Mouse (Mus musculus): Measurements from ENCODE around the gene Fam167b. TPM values are rescaled to one million over a fixed set of nuclear protein-coding genes. Genes with fewer than 3 reads are reported as not detected.
"Not testable (repeated sequence)": the region's sequence is repeated elsewhere in the genome, so short reads cannot be mapped to it uniquely, and the experiment has no call there.

Gene Fam167b
- polyA plus RNA-seq, 2 experiments, result 5.4 to 7.6 TPM

GRCm38 (mm10) chr4:129540012-129540411 is 38.3 kb downstream of the Fam167b start:
- H3K9me3 ChIP-seq (ENCODE audit: control insufficient read depth, low read length), result no peaks in the 10 kb centered on the region
- TF ChIP-seq CTCF (IDR thresholded peaks at IDR 0.05; ENCODE audit: low read depth) (peak; percentile 86), EP300 (IDR thresholded peaks at IDR 0.05; ENCODE audit: low read depth) (no peak)
- H3K4me2 ChIP-seq (ENCODE audit: low read depth), result no peak overlapping the region; the same call in 1 of the 2 replicates
- WGBS (ENCODE audit: insufficient replicate concordance), result 87% methylated on average over 6 of the region's 6 CpGs
- peaks cover 6% of the 10 kb centered on the region; the same call in 1 of the 2 replicates for H3K36me3 ChIP-seq (replicated peaks; ENCODE audit: control insufficient read depth, insufficient read depth, low read depth)
- no peak overlapping the region for H3K27ac ChIP-seq
- DNase-seq (ENCODE audit: low read depth in 3 of 3, low spot score in 3 of 3) (no peak), ATAC-seq (ENCODE audit: insufficient read depth) (no peak)
- H3K4me1 ChIP-seq (replicated peaks; ENCODE audit: control insufficient read depth in 2 of 2, insufficient read depth in 2 of 2, low read length in 1 of 2), result peaks cover 13 to 14% of the 10 kb centered on the region in 2 experiments
- no peak overlapping the region for H3K9ac ChIP-seq (replicated peaks)
- no peak overlapping the region for H3K4me3 ChIP-seq (ENCODE audit: insufficient read depth in 1 of 2, low read depth in 2 of 2, low read length in 2 of 2)
- no peaks in the 10 kb centered on the region for H3K27me3 ChIP-seq (ENCODE audit: control insufficient read depth, insufficient read depth, low read length)

- H3K9ac ChIP-seq (replicated peaks); H3K27ac ChIP-seq; ATAC-seq (ENCODE audit: insufficient read depth); DNase-seq (ENCODE audit: low read depth in 3 of 3, low spot score in 3 of 3); H3K27me3 ChIP-seq (ENCODE audit: control insufficient read depth, insufficient read depth, low read length); H3K4me3 ChIP-seq (ENCODE audit: insufficient read depth in 1 of 2, low read depth in 2 of 2, low read length in 2 of 2); H3K4me1 ChIP-seq (replicated peaks; ENCODE audit: control insufficient read depth in 2 of 2, insufficient read depth in 2 of 2, low read length in 1 of 2); H3K9me3 ChIP-seq (ENCODE audit: control insufficient read depth, low read length); H3K4me2 ChIP-seq (ENCODE audit: low read depth): not testable (repeated sequence)
- peaks cover 58% of the 10 kb centered on the region for H3K36me3 ChIP-seq (replicated peaks; ENCODE audit: control insufficient read depth, insufficient read depth, low read depth)
- 84% methylated on average over 5 of the region's 6 CpGs for WGBS (ENCODE audit: insufficient replicate concordance)
Observed at GRCm38 (mm10) chr4:129528901-129529300, 49.4 kb downstream of the Fam167b start.

Small RNAs within 50 kb of the gene (microRNA-seq; reads per million reads assigned to microRNA genes)
- not detected for gene Mir8119

Other genes starting within 250 kb of the Fam167b start
- gene Rbbp4, start 243.2 kb downstream of the Fam167b start, polyA plus RNA-seq (2012; rRNA removed), result 45.8 and 60.8 TPM in 2 replicates
- 241 and 248 TPM in 2 replicates for gene Rbbp4, start 243.2 kb downstream of the Fam167b start, polyA plus RNA-seq (2014; fragmentation: Nextera tagmentation; extraction: Ambion mirVana)
- 22.3 and 24.5 TPM in 2 replicates for gene Zbtb8os, start 242.9 kb downstream of the Fam167b start, polyA plus RNA-seq (2012; rRNA removed)
- 33.2 and 33.8 TPM in 2 replicates for gene Zbtb8os, start 242.9 kb downstream of the Fam167b start, polyA plus RNA-seq (2014; fragmentation: Nextera tagmentation; extraction: Ambion mirVana)
- 1.8 and 2.1 TPM in 2 replicates for gene Zbtb8a, start 200.4 kb downstream of the Fam167b start, polyA plus RNA-seq (2012; rRNA removed)
- 0.41 and 1.1 TPM in 2 replicates for gene Zbtb8a, start 200.4 kb downstream of the Fam167b start, polyA plus RNA-seq (2014; fragmentation: Nextera tagmentation; extraction: Ambion mirVana)
- 0.31 and 0.39 TPM in 2 replicates for gene Zbtb8b, start 137.7 kb downstream of the Fam167b start, polyA plus RNA-seq (2012; rRNA removed)
- gene Zbtb8b, start 137.7 kb downstream of the Fam167b start, polyA plus RNA-seq (2014; fragmentation: Nextera tagmentation; extraction: Ambion mirVana), result 0.80 and 0.91 TPM in 2 replicates
- gene Bsdc1, start 117.0 kb downstream of the Fam167b start, polyA plus RNA-seq (2012; rRNA removed), result 30.5 and 34.7 TPM in 2 replicates
- gene Bsdc1, start 117.0 kb downstream of the Fam167b start, polyA plus RNA-seq (2014; fragmentation: Nextera tagmentation; extraction: Ambion mirVana), result 52.1 and 52.4 TPM in 2 replicates
- gene Tssk3, start 87.5 kb downstream of the Fam167b start, polyA plus RNA-seq (2012; rRNA removed), result not detected in 2 replicates
- gene Tssk3, start 87.5 kb downstream of the Fam167b start, polyA plus RNA-seq (2014; fragmentation: Nextera tagmentation; extraction: Ambion mirVana), result not detected in 2 replicates
- 0.40 and 0.54 TPM in 2 replicates for gene Fam229a, start 87.4 kb downstream of the Fam167b start, polyA plus RNA-seq (2012; rRNA removed)
- gene Fam229a, start 87.4 kb downstream of the Fam167b start, polyA plus RNA-seq (2014; fragmentation: Nextera tagmentation; extraction: Ambion mirVana), result 0.37 and 0.44 TPM in 2 replicates
- 30.6 and 34.8 TPM in 2 replicates for gene Marcksl1, start 65.0 kb downstream of the Fam167b start, polyA plus RNA-seq (2012; rRNA removed)
- 38.2 and 42.0 TPM in 2 replicates for gene Marcksl1, start 65.0 kb downstream of the Fam167b start, polyA plus RNA-seq (2014; fragmentation: Nextera tagmentation; extraction: Ambion mirVana)
- 59.4 and 76.5 TPM in 2 replicates for gene Hdac1, start 35.8 kb downstream of the Fam167b start, polyA plus RNA-seq (2012; rRNA removed)
- 107 and 114 TPM in 2 replicates for gene Hdac1, start 35.8 kb downstream of the Fam167b start, polyA plus RNA-seq (2014; fragmentation: Nextera tagmentation; extraction: Ambion mirVana)
- gene Lck, start 4.9 kb downstream of the Fam167b start, polyA plus RNA-seq (2012; rRNA removed), result 2.7 and 3.1 TPM in 2 replicates
- gene Lck, start 4.9 kb downstream of the Fam167b start, polyA plus RNA-seq (2014; fragmentation: Nextera tagmentation; extraction: Ambion mirVana), result 3.9 TPM in 2 replicates
- 223 and 242 TPM in 2 replicates for gene Eif3i, start 22.1 kb upstream of the Fam167b start, polyA plus RNA-seq (2012; rRNA removed)
- 201 and 225 TPM in 2 replicates for gene Eif3i, start 22.1 kb upstream of the Fam167b start, polyA plus RNA-seq (2014; fragmentation: Nextera tagmentation; extraction: Ambion mirVana)
- 78.5 and 84.2 TPM in 2 replicates for gene Tmem234, start 22.1 kb upstream of the Fam167b start, polyA plus RNA-seq (2012; rRNA removed)
- gene Tmem234, start 22.1 kb upstream of the Fam167b start, polyA plus RNA-seq (2014; fragmentation: Nextera tagmentation; extraction: Ambion mirVana), result 108 and 129 TPM in 2 replicates
- 0.28 and 0.47 TPM in 2 replicates for gene Dcdc2b, start 35.7 kb upstream of the Fam167b start, polyA plus RNA-seq (2012; rRNA removed)
- gene Dcdc2b, start 35.7 kb upstream of the Fam167b start, polyA plus RNA-seq (2014; fragmentation: Nextera tagmentation; extraction: Ambion mirVana), result 0.19 and 0.61 TPM in 2 replicates
- gene Iqcc, start 40.5 kb upstream of the Fam167b start, polyA plus RNA-seq (2012; rRNA removed), result 6.2 and 8.8 TPM in 2 replicates
- gene Iqcc, start 40.5 kb upstream of the Fam167b start, polyA plus RNA-seq (2014; fragmentation: Nextera tagmentation; extraction: Ambion mirVana), result 7.0 and 9.2 TPM in 2 replicates
- 5.7 and 12.0 TPM in 2 replicates for gene Ccdc28b, start 45.4 kb upstream of the Fam167b start, polyA plus RNA-seq (2012; rRNA removed)
- gene Ccdc28b, start 45.4 kb upstream of the Fam167b start, polyA plus RNA-seq (2014; fragmentation: Nextera tagmentation; extraction: Ambion mirVana), result 11.0 and 12.4 TPM in 2 replicates
- 12.2 and 17.0 TPM in 2 replicates for gene Txlna, start 62.5 kb upstream of the Fam167b start, polyA plus RNA-seq (2012; rRNA removed)
- gene Txlna, start 62.5 kb upstream of the Fam167b start, polyA plus RNA-seq (2014; fragmentation: Nextera tagmentation; extraction: Ambion mirVana), result 26.3 and 30.3 TPM in 2 replicates
- 8.9 and 10.1 TPM in 2 replicates for gene Kpna6, start 94.2 kb upstream of the Fam167b start, polyA plus RNA-seq (2012; rRNA removed)
- 5.4 and 7.1 TPM in 2 replicates for gene Kpna6, start 94.2 kb upstream of the Fam167b start, polyA plus RNA-seq (2014; fragmentation: Nextera tagmentation; extraction: Ambion mirVana)
- gene Tmem39b, start 118.3 kb upstream of the Fam167b start, polyA plus RNA-seq (2012; rRNA removed), result 9.3 and 11.3 TPM in 2 replicates
- gene Tmem39b, start 118.3 kb upstream of the Fam167b start, polyA plus RNA-seq (2014; fragmentation: Nextera tagmentation; extraction: Ambion mirVana), result 5.5 and 6.0 TPM in 2 replicates
- 12.5 and 16.7 TPM in 2 replicates for gene Khdrbs1, start 163.8 kb upstream of the Fam167b start, polyA plus RNA-seq (2012; rRNA removed)
- 24.0 and 28.2 TPM in 2 replicates for gene Khdrbs1, start 163.8 kb upstream of the Fam167b start, polyA plus RNA-seq (2014; fragmentation: Nextera tagmentation; extraction: Ambion mirVana)
- 26.1 and 42.2 TPM in 2 replicates for gene Ptp4a2, start 232.7 kb upstream of the Fam167b start, polyA plus RNA-seq (2012; rRNA removed)
- gene Ptp4a2, start 232.7 kb upstream of the Fam167b start, polyA plus RNA-seq (2014; fragmentation: Nextera tagmentation; extraction: Ambion mirVana), result 150 and 154 TPM in 2 replicates